Mouse (Mus musculus) forebrain, postnatal 0 days (tissue): ENCODE results near the gene Gtse1. TPM values are rescaled to one million over a fixed set of nuclear protein-coding genes. Genes with fewer than 3 reads are reported as not detected.
A peak's percentile ranks its signal among the peaks of the same experiment; 100 is the strongest.

ENCODE experiments used
- ATAC-seq: fragments of 200-750 bp; cut with Nextera tagmentation; 2 replicates; pipeline ENCODE4 v1.8.0; 2017; ENCODE audit warnings: mild to moderate bottlenecking, moderate library complexity
- DNase-seq: peaks from one replicate; pipeline ENCODE4 v3.0.0-alpha.2; 2015
- H3K27ac ChIP-seq: fragments of 300-500 bp; sonication (generic); 2 replicates; pipeline ENCODE4 v1.5.1; 2014; ENCODE audit warnings: low read depth, mild to moderate bottlenecking, antibody characterized with exemption, low read length, moderate library complexity, mixed read lengths
- H3K27me3 ChIP-seq: fragments of 300-500 bp; sonication (generic); 2 replicates; pipeline ENCODE4 v1.6.1; 2014; ENCODE audit warnings: mild to moderate bottlenecking, low read length, mixed read lengths; ENCODE audit not compliant: insufficient read depth
- H3K36me3 ChIP-seq: fragments of 300-500 bp; sonication (generic); 2 replicates; pipeline ENCODE4 v1.6.1; 2014; ENCODE audit warnings: mild to moderate bottlenecking, moderate library complexity; ENCODE audit not compliant: insufficient read depth
- H3K4me1 ChIP-seq: fragments of 300-500 bp; sonication (generic); 2 replicates; pipeline ENCODE4 v1.6.1; 2014; ENCODE audit warnings: antibody characterized with exemption; ENCODE audit not compliant: insufficient read depth
- H3K4me2 ChIP-seq: fragments of 300-500 bp; sonication (generic); 2 replicates; pipeline ENCODE4 v1.6.1; 2014; ENCODE audit warnings: low read depth, mild to moderate bottlenecking, moderate library complexity
- H3K4me3 ChIP-seq: fragments of 300-500 bp; sonication (generic); 2 replicates; pipeline ENCODE4 v1.5.1; 2014; ENCODE audit warnings: low read depth, low read length, mixed read lengths
- H3K9ac ChIP-seq: fragments of 300-500 bp; sonication (generic); 2 replicates; pipeline ENCODE4 v1.6.1; 2014; ENCODE audit warnings: mild to moderate bottlenecking
- H3K9me3 ChIP-seq: fragments of 300-500 bp; sonication (generic); 2 replicates; pipeline ENCODE4 v1.6.1; 2016; ENCODE audit warnings: low read length
- CTCF ChIP-seq: sonication (generic); IDR thresholded peaks from 2 replicates; pipeline ENCODE4 v1.5.1; 2016; ENCODE audit warnings: antibody characterized with exemption, control low read depth, low read depth
- WGBS: fragments of 180-500 bp; shearing (Covaris S2); extraction: QIAGEN DNeasy Blood & Tissue Kit; methylation state at CpG from one replicate; pipeline ENCODE4 v1.1.7; 2014; 5-methylcytosine and 5-hydroxymethylcytosine counted together
- polyA plus RNA-seq: library from polyadenylated mRNA; unstranded; fragments of >200 nt; fragmentation: Nextera tagmentation; extraction: Ambion mirVana; gene quantifications from 2 replicates; pipeline ENCODE4 v1.2.1, GENCODE M21; 2015
- total RNA-seq: library from RNA; depleted of rRNA; stranded (reverse); fragments of >200 nt; gene quantifications from 2 replicates; pipeline ENCODE4 v1.2.3, GENCODE M21; 2014; rRNA removed

The Gtse1 gene
- total RNA-seq (2.2 and 4.3 TPM in 2 replicates), polyA plus RNA-seq (3.2 and 3.7 TPM in 2 replicates)

DNA sequence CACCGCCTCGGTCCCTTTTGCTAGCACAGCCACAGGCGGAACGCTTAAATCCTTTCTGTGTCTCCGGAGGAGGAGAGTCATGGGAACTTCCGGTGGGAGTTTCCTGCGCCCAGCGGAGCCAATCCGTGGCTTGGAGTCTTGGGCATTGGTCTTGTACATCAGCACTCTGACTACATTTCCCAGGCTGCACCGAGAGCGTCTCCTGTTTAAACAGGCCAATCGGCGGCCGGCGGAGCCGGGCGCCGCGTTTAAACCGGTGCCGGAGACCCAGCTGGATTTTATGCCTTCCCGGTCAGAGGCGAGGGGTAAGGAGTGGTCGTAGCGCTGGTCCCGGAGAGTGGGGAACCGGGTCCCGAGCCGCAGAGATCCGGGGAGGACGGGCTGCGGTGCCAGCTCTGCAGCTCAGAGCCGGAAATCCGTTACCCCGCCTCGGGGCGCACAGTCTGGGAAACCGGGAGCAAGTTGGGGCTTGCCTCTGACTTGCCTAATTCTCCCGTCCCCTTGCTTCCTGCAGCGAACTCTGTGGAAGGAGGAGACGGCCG, at the start of gene Gtse1:
Gtse1 (plus strand) TSS at position 256 of the 542 bp plus-strand sequence.
- H3K4me1 ChIP-seq, result 0 out of 2 replicates have a peak, but pooled peaks cover 4% of the 10 kb centered on the region
- 1% methylated on average over 42 of the region's 42 CpGs for WGBS
- no peak for TF ChIP-seq CTCF

DNA sequence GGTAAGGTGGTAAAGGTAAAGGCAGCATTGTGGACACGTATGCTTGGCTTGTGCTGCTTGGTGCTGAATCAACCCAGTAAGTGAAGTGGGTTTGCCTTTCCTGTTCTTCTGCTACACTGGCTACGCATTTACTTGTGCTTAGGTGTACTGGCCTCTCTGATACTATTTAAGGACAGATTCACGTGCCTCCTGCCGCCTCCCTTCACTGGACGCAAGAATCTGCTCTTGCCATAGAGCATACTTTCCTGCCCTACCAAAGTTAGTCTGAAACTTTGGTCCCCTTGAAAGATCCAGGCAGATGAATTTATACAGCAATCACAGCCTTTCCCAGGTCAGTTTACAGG, 49.1 kb upstream of the Gtse1 start:
- Histone ChIP-seq H3K4me1 (peaks cover 7% of the 10 kb centered on the region; the same call in 1 of the 2 replicates), H3K4me2 (peak overlapping the region; percentile 75), H3K9ac (peak overlapping the region; percentile 88; the same call in 1 of the 2 replicates), H3K36me3 (no peaks in the 10 kb centered on the region), H3K27ac (0 out of 2 replicates have a peak overlapping the region, but pooled peaks have one; percentile 96), H3K4me3 (peak overlapping the region; percentile 69; the same call in 1 of the 2 replicates), H3K27me3 (no peaks in the 10 kb centered on the region), H3K9me3 (no peaks in the 10 kb centered on the region)
- TF ChIP-seq CTCF, result no peak
- WGBS, result 83% methylated on average over 5 of the region's 5 CpGs
- ATAC-seq, result no peak
- no peak for DNase-seq

More for the DNA sequence above, at the start of gene Gtse1:
- ATAC-seq, result peak; percentile 100
- DNase-seq, result peak; percentile 97
- H3K4me2 ChIP-seq, result peak within 1 kb of the TSS; percentile 92
- peak within 1 kb of the TSS; percentile 81 for H3K27ac ChIP-seq
- peak within 1 kb of the TSS; percentile 59 for H3K4me3 ChIP-seq
- no peaks in the 10 kb centered on the region for H3K27me3 ChIP-seq
- peak within 1 kb of the TSS; percentile 78 for H3K9ac ChIP-seq
- H3K9me3 ChIP-seq, result no peaks in the 10 kb centered on the region
- H3K36me3 ChIP-seq, result no peaks in the 10 kb centered on the region

DNA sequence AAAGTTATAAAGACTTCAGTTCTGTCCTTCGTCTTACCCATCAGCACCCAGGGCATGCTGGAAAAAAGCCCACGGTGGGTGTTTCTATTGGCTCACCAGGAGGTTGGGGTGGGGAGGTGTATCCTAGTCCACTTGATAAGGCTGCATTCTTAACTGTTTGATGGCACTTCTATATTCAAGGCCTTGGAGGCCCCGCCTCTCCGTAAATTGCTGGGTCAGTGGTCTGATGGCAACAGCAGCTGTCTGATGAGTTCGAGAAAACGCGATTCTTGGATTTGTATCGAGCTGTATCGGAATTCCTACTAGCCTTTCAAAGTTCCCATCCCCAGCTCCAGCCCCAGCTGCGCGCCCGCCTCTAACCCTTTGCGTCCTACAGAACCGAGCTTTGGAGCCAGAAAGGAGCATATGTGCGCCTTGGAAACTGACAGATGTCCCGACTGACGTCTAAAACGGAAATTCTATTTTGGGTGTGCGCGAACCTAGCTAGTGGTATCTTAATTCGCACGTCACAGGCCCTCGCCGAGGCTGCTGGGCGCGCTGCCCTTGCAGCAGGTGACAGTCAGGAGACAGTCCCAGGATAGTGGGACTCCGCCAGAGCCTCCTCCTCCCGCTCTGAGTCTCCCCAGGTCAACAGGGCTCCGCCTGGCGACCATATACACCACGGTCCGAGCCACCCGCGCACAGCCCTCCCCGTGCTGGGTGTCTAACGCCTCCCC, 48.6 kb upstream of the Gtse1 start:
- Histone ChIP-seq H3K4me1 (peaks cover 7% of the 10 kb centered on the region; the same call in 1 of the 2 replicates), H3K4me2 (peak overlapping the region; percentile 75), H3K36me3 (no peaks in the 10 kb centered on the region), H3K27me3 (no peaks in the 10 kb centered on the region), H3K27ac (peak overlapping the region; percentile 96), H3K4me3 (peak overlapping the region; percentile 69), H3K9ac (peak overlapping the region; percentile 88), H3K9me3 (no peaks in the 10 kb centered on the region)
- 0 out of 2 replicates have a peak, but pooled peaks have one; percentile 14 for TF ChIP-seq CTCF
- 6% methylated on average over 36 of the region's 36 CpGs for WGBS
- peak; percentile 84 for DNase-seq
- ATAC-seq, result peak; percentile 76

DNA sequence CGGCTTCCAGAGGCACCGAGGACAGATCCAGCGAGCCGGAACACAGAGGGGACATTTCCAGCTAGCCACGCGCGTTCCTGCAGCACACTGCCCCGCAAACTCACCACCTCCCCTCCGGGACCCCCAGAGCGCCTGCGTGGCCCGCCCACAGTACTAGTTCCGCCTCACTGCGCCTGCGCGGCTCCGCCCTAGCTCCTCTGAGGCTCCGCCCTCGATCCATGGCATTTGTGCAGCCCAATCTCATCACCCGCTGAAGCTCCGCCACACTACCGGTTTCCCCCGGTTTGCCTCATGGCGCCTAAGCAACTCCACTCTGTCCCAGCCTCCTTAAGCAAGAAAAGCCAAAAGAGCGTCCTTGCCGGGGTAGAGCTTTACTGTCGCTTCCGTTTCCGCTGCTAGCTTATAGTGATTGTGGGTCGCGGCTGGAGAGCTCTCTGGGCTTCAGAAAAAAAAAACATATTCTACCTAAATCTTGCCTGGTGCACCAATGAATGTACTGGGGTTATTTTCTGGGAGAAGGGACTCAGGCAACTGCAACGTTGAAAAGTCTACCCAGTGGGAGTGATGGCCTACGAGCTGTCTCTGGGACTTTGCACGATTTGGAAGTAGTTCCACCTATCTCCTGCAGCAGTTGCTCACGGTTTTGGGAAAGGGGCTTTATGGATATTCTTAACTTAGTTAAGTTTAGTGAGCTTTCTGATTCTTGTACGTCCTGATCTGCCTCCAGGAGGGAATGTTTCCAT, 47.8 kb upstream of the Gtse1 start, which contains the start of gene Cdpf1:
Cdpf1 (minus strand) TSS at position 163 of the 743 bp plus-strand sequence.
- 2% methylated on average over 36 of the region's 36 CpGs for WGBS
- Histone ChIP-seq H3K4me2 (peak within 1 kb of the TSS; percentile 75), H3K4me3 (peak within 1 kb of the TSS; percentile 69), H3K4me1 (peaks cover 7% of the 10 kb centered on the region; the same call in 1 of the 2 replicates), H3K27ac (peak within 1 kb of the TSS; percentile 96), H3K27me3 (no peaks in the 10 kb centered on the region), H3K9ac (peak within 1 kb of the TSS; percentile 88), H3K9me3 (no peaks in the 10 kb centered on the region), H3K36me3 (no peaks in the 10 kb centered on the region)
- ATAC-seq (peak; percentile 97), DNase-seq (peak; percentile 100)
- TF ChIP-seq CTCF, result peak; percentile 24

DNA sequence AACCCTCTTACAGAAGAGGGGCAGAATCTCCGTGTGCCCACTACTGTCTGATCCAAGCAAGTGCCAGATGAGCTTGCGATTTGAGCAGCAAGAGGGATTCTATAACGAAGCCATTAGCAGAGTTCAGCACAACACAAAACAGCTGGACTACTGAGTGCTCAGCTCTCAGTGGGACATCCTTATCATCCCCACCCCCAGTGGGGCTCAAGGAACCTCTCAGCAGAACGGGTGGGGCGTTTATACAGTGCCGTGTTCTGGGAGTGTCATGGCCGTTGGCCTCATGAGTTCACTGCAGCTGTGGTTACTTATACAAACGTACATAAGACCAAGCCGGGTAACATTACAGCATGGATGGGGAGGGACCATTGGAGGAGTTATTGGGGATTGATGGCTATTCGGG, 46.1 kb upstream of the Gtse1 start:
- no peaks in the 10 kb centered on the region for H3K27me3 ChIP-seq
- no peak for TF ChIP-seq CTCF
- H3K9me3 ChIP-seq, result 0 out of 2 replicates have a peak, but pooled peaks cover 2% of the 10 kb centered on the region
- no peaks in the 10 kb centered on the region for H3K36me3 ChIP-seq
- no peak overlapping the region for H3K9ac ChIP-seq
- ATAC-seq (no peak), DNase-seq (no peak)
- H3K27ac ChIP-seq, result no peak overlapping the region
- H3K4me1 ChIP-seq, result peaks cover 7% of the 10 kb centered on the region; the same call in 1 of the 2 replicates
- no peak overlapping the region for H3K4me2 ChIP-seq
- 68% methylated on average over 10 of the region's 10 CpGs for WGBS
- no peak overlapping the region for H3K4me3 ChIP-seq

DNA sequence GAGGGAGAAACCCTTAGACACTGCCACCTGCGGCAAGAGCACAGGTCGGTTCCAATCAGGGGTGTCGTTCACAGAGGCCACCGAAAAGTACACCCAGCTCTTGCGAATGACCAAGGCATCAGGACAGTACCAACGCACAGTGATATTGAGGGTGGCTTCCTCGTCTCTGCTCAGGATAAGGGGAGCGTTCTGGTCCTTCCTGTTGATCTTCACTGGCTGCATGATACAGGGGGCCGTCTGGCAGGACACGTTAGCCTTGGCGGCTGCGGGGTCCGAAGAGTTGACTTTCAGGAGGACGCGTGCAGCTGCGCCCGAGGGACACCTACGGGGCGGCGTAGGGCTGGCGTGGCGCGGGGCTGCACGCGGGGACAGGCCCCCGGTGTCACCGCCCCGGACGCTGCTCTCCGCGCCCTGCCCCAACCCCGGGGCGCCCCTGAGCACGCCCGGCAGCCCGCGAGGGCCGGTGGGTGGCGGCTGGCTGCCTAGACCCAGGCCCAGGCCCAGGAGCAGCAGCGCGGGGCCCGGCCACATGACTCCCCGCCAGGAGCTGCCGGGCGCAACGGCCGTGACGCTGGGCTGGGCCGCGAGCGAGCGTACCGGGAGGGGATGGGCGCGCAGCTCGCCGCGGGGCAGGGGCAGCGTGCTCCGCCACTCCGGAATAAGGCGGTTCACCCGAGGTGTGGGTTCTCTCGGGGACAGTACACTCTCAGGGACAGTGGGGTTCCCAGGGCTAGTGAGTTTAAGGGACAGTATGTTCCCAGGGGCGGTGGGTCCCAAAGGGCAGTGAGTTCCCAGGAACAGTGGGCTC, 38.1 kb upstream of the Gtse1 start, which contains the start of gene Pkdrej:
Pkdrej (minus strand) TSS at position 532 of the 808 bp plus-strand sequence.
- 6% methylated on average over 65 of the region's 65 CpGs for WGBS
- ATAC-seq (peak; percentile 90), DNase-seq (peak; percentile 36)
- no peak within 1 kb of the TSS for H3K27ac ChIP-seq
- no peak for TF ChIP-seq CTCF
- no peaks in the 10 kb centered on the region for H3K4me1 ChIP-seq
- peaks cover 6% of the 10 kb centered on the region; the same call in 1 of the 2 replicates for H3K27me3 ChIP-seq
- no peaks in the 10 kb centered on the region for H3K36me3 ChIP-seq
- peak within 1 kb of the TSS; percentile 83 for H3K4me2 ChIP-seq
- peak within 1 kb of the TSS; percentile 43 for H3K4me3 ChIP-seq
- H3K9me3 ChIP-seq, result 0 out of 2 replicates have a peak, but pooled peaks cover 5% of the 10 kb centered on the region
- peak within 1 kb of the TSS; percentile 57 for H3K9ac ChIP-seq
